Mouse (Mus musculus) left cerebral cortex, adult 11 months (tissue): ENCODE measurements around the gene Serinc3.
"Not testable (repeated sequence)": the region's sequence is repeated elsewhere in the genome, so short reads cannot be mapped to it uniquely, and the experiment has no call there.

Source experiments
- DNase-seq: peaks from one replicate; pipeline ENCODE4 v3.0.0; 2022; ENCODE audit warnings: low spot score

Serinc3 gene

GRCm38 (mm10) chr2:163631223-163631622 is 13.7 kb downstream of the Serinc3 start:
- no peak for DNase-seq

GRCm38 (mm10) chr2:163621401-163621800 is 23.5 kb downstream of the Serinc3 start:
- DNase-seq: not testable (repeated sequence)

- DNase-seq: no peak
These were observed 24.5 kb downstream of the Serinc3 start for GRCm38 (mm10) chr2:163620451-163620850.

- DNase-seq: no peak
These were observed 27.1 kb downstream of the Serinc3 start for GRCm38 (mm10) chr2:163617874-163618273.

GRCm38 (mm10) chr2:163617232-163617863 is 27.6 kb downstream of the Serinc3 start:
- no peak for DNase-seq

GRCm38 (mm10) chr2:163616652-163617227 is 28.2 kb downstream of the Serinc3 start:
- DNase-seq: no peak

- DNase-seq: no peak
These were observed 28.9 kb downstream of the Serinc3 start for GRCm38 (mm10) chr2:163615906-163616651.

GRCm38 (mm10) chr2:163615401-163615800 is 29.5 kb downstream of the Serinc3 start:
- DNase-seq: no peak

GRCm38 (mm10) chr2:163613990-163614389 is 30.9 kb downstream of the Serinc3 start:
- DNase-seq: no peak

GRCm38 (mm10) chr2:163613206-163613605 is 31.7 kb downstream of the Serinc3 start:
- DNase-seq: no peak

GRCm38 (mm10) chr2:163611176-163611575 is 33.8 kb downstream of the Serinc3 start:
- no peak for DNase-seq

- DNase-seq: no peak
These were observed 35.5 kb downstream of the Serinc3 start for GRCm38 (mm10) chr2:163609281-163609975.

- DNase-seq: no peak
These were observed 36.9 kb downstream of the Serinc3 start for GRCm38 (mm10) chr2:163608008-163608407.

GRCm38 (mm10) chr2:163606161-163606560 is 38.8 kb downstream of the Serinc3 start:
- no peak for DNase-seq

GRCm38 (mm10) chr2:163602101-163602971 is 42.6 kb downstream of the Serinc3 start, which contains the start of gene Ttpal:
Ttpal (plus strand) TSS chr2:163602314.
- peak; percentile 80 for DNase-seq

- no peak for DNase-seq
These were observed 43.2 kb downstream of the Serinc3 start for GRCm38 (mm10) chr2:163601712-163602100.

GRCm38 (mm10) chr2:163601066-163601465 is 43.9 kb downstream of the Serinc3 start:
- no peak for DNase-seq

GRCm38 (mm10) chr2:163599226-163599625 is 45.7 kb downstream of the Serinc3 start:
- DNase-seq: no peak

GRCm38 (mm10) chr2:163597661-163598060 is 47.3 kb downstream of the Serinc3 start:
- DNase-seq: no peak

GRCm38 (mm10) chr2:163596873-163597155 is 48.1 kb downstream of the Serinc3 start:
- no peak for DNase-seq

GRCm38 (mm10) chr2:163596057-163596872 is 48.7 kb downstream of the Serinc3 start:
- no peak for DNase-seq
